Comparison of ENCODE assay signal across 13 mouse cellular contexts in the genomic region with DNA sequence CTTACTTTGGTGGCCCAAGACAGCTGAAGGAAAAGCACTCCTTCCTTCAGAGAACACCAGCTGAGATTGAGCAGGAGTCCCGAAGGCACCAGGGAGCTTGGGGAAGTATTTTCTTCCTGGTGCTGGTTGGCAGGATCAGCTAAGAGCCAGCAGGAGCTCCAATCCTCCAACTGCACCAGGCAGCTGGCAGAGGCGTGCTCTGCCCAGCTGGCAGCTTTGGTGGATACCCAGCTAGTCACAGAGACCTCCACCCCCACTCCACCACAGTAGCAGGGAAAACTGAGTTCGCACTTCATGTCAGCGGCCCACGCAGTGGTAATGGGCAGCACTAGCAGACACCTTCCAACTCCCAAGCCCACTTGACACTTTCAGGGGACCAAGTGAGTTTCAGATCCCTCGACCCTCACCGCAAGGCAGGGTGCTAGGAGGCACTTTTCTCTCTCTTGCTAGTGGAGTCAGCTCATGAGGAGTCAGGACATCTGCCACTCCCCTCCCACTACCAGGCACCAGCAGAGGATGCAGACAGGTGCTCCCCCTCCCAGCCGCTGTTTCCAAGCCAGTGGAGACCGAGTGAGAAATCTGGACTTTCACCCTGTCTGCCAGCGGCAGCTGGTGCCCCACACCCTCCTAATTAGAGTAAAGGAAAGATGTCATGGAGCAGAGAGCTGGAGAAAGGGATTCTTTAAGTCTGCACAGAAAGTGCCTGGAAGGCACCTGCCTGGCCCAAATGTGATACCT. TPM values are rescaled to one million over a fixed set of nuclear protein-coding genes. Genes with fewer than 3 reads are reported as not detected.
DNase-seq lines count a peak whose midpoint lies in the region; ATAC-seq lines count a peak whose summit lies in the region.
"Had no signal": no experiment of that assay in that cellular context is flagged by ENCODE, and none has a peak within 500 bp of the region (broad histone marks: within the 10 kb centered on the region; RNA-seq: fewer than 3 reads in every experiment).

No protein-coding gene starts in this region.

- ATAC-seq in hindbrain, embryonic 15.5 days (ENCODE audit: low FRiP score, low read depth), result peak; percentile 71; the same call in 1 of the 2 replicates
- ATAC-seq in hindbrain, embryonic 12.5 days (ENCODE audit: low FRiP score), result no peak
- ATAC-seq in granulocyte monocyte progenitor cell, adult 5-6 weeks (replicated peaks; ENCODE audit: poor library complexity, severe bottlenecking), result no peak
- no peak for ATAC-seq in midbrain, embryonic 13.5 days

- no peak overlapping the region for H3K4me3 ChIP-seq in hindbrain, embryonic 15.5 days
- no peak overlapping the region for H3K4me3 ChIP-seq in hindbrain, embryonic 12.5 days
- H3K4me3 ChIP-seq in midbrain, embryonic 13.5 days (replicated peaks), result no peak overlapping the region
- H3K4me3 ChIP-seq: embryonic facial prominence, embryonic 13.5 days; heart, embryonic 15.5 days; neural tube, embryonic 12.5 days had no signal

- WGBS in hindbrain, embryonic 15.5 days, result 51% methylated on average over 10 of the region's 10 CpGs
- WGBS in hindbrain, embryonic 12.5 days, result 57% methylated on average over 10 of the region's 10 CpGs
- WGBS in midbrain, embryonic 13.5 days, result 67% methylated on average over 10 of the region's 10 CpGs

- H3K9ac ChIP-seq in hindbrain, embryonic 15.5 days, result no peak overlapping the region
- no peak overlapping the region for H3K9ac ChIP-seq in hindbrain, embryonic 12.5 days
- no peak overlapping the region for H3K9ac ChIP-seq in midbrain, embryonic 13.5 days (replicated peaks)
- H3K9ac ChIP-seq: embryonic facial prominence, embryonic 13.5 days; heart, embryonic 15.5 days; neural tube, embryonic 12.5 days had no signal

- no peaks in the 10 kb centered on the region for H3K36me3 ChIP-seq in hindbrain, embryonic 15.5 days
- no peaks in the 10 kb centered on the region for H3K36me3 ChIP-seq in hindbrain, embryonic 12.5 days
- no peaks in the 10 kb centered on the region for H3K36me3 ChIP-seq in midbrain, embryonic 13.5 days
- H3K36me3 ChIP-seq: embryonic facial prominence, embryonic 13.5 days; heart, embryonic 15.5 days; neural tube, embryonic 12.5 days had no signal

- no peaks in the 10 kb centered on the region for H3K9me3 ChIP-seq in hindbrain, embryonic 15.5 days
- no peaks in the 10 kb centered on the region for H3K9me3 ChIP-seq in hindbrain, embryonic 12.5 days (replicated peaks)
- no peaks in the 10 kb centered on the region for H3K9me3 ChIP-seq in midbrain, embryonic 13.5 days
- H3K9me3 ChIP-seq: embryonic facial prominence, embryonic 13.5 days; heart, embryonic 15.5 days; neural tube, embryonic 12.5 days had no signal

- H3K27me3 ChIP-seq in hindbrain, embryonic 15.5 days, result no peaks in the 10 kb centered on the region
- H3K27me3 ChIP-seq in hindbrain, embryonic 12.5 days, result no peaks in the 10 kb centered on the region
- no peaks in the 10 kb centered on the region for H3K27me3 ChIP-seq in midbrain, embryonic 13.5 days
- H3K27me3 ChIP-seq: embryonic facial prominence, embryonic 13.5 days; heart, embryonic 15.5 days; neural tube, embryonic 12.5 days had no signal

- peak; percentile 5 to 6 for DNase-seq in frontal cortex, postnatal 14 days (ENCODE audit: low spot score in 2 of 2)
- peak; percentile 15 to 58 for DNase-seq in layer of hippocampus, adult 18-20 months (ENCODE audit: low spot score in 2 of 2)
- DNase-seq in right cerebral cortex, postnatal 10 days (ENCODE audit: low spot score in 2 of 2), result peak; percentile 31 to 36
- DNase-seq in embryo, embryonic 9.5 days (ENCODE audit: extremely low spot score), result no peak
- DNase-seq: adrenal gland, postnatal 14 days; lung, adult 18-20 months had no signal

- H3K4me1 ChIP-seq in hindbrain, embryonic 15.5 days (replicated peaks), result no peaks in the 10 kb centered on the region
- no peaks in the 10 kb centered on the region for H3K4me1 ChIP-seq in hindbrain, embryonic 12.5 days
- H3K4me1 ChIP-seq in midbrain, embryonic 13.5 days (replicated peaks), result no peaks in the 10 kb centered on the region
- H3K4me1 ChIP-seq: embryonic facial prominence, embryonic 13.5 days; heart, embryonic 15.5 days; neural tube, embryonic 12.5 days had no signal

- no peak overlapping the region for H3K27ac ChIP-seq in hindbrain, embryonic 15.5 days (replicated peaks)
- no peak overlapping the region for H3K27ac ChIP-seq in hindbrain, embryonic 12.5 days
- H3K27ac ChIP-seq in midbrain, embryonic 13.5 days, result no peak overlapping the region
- H3K27ac ChIP-seq: embryonic facial prominence, embryonic 13.5 days; heart, embryonic 15.5 days; neural tube, embryonic 12.5 days had no signal

- H3K4me2 ChIP-seq in hindbrain, embryonic 15.5 days, result no peak overlapping the region
- no peak overlapping the region for H3K4me2 ChIP-seq in hindbrain, embryonic 12.5 days (replicated peaks)
- no peak overlapping the region for H3K4me2 ChIP-seq in midbrain, embryonic 13.5 days (replicated peaks)
- H3K4me2 ChIP-seq: embryonic facial prominence, embryonic 13.5 days; heart, embryonic 15.5 days; neural tube, embryonic 12.5 days had no signal

RNA-seq across cellular contexts. Expression of a gene that starts 10.4 kb away (rescaled TPM):
- 5.0 and 5.1 TPM in 2 replicates for polyA plus RNA-seq in hindbrain, embryonic 15.5 days (2015; fragmentation: Nextera tagmentation; extraction: Ambion mirVana)
- polyA plus RNA-seq in hindbrain, embryonic 12.5 days (2016; fragmentation: Nextera tagmentation; extraction: Ambion mirVana), result 7.8 and 9.7 TPM in 2 replicates
- total RNA-seq in layer of hippocampus, adult 18-20 months (2021), result 1 to 10 TPM; 7.8 to 9.9 TPM
- 8.4 and 13.0 TPM in 2 replicates for total RNA-seq in granulocyte monocyte progenitor cell, adult 5-6 weeks (2014; fragmentation: Nextera tagmentation)
- total RNA-seq in granulocyte monocyte progenitor cell, adult 5-6 weeks (2017), result 17.4 and 19.3 TPM in 2 replicates
- 6.5 and 6.7 TPM in 2 replicates for polyA plus RNA-seq in midbrain, embryonic 13.5 days (2015; fragmentation: Nextera tagmentation; extraction: Ambion mirVana)

RNA-seq across cellular contexts. Expression of a gene that starts 50.8 kb away (rescaled TPM):
- polyA plus RNA-seq in hindbrain, embryonic 15.5 days (2015; fragmentation: Nextera tagmentation; extraction: Ambion mirVana), result 15.5 and 15.9 TPM in 2 replicates
- 22.8 and 23.0 TPM in 2 replicates for polyA plus RNA-seq in hindbrain, embryonic 12.5 days (2016; fragmentation: Nextera tagmentation; extraction: Ambion mirVana)
- total RNA-seq in layer of hippocampus, adult 18-20 months (2021), result 10 to 100 TPM; 14.6 to 18.6 TPM
- 29.7 and 35.9 TPM in 2 replicates for total RNA-seq in granulocyte monocyte progenitor cell, adult 5-6 weeks (2014; fragmentation: Nextera tagmentation)
- 48.0 and 67.7 TPM in 2 replicates for total RNA-seq in granulocyte monocyte progenitor cell, adult 5-6 weeks (2017)
- 17.7 and 18.1 TPM in 2 replicates for polyA plus RNA-seq in midbrain, embryonic 13.5 days (2015; fragmentation: Nextera tagmentation; extraction: Ambion mirVana)
